Mouse (Mus musculus) hindbrain, embryonic 15.5 days (tissue): Measurements from ENCODE around the gene Mien1. TPM values are rescaled to one million over a fixed set of nuclear protein-coding genes. Genes with fewer than 3 reads are reported as not detected.

Experiments used
- ATAC-seq: fragments of 200-750 bp; cut with Nextera tagmentation; 2 replicates; pipeline ENCODE4 v1.8.0; 2017; ENCODE audit warnings: low read depth, moderate number of reproducible peaks, moderate TSS enrichment; ENCODE audit not compliant: low FRiP score
- H3K27ac ChIP-seq: fragments of 300-500 bp; sonication (generic); replicated peaks from 2 replicates; pipeline ENCODE4 v1.5.1; 2015; ENCODE audit warnings: mild to moderate bottlenecking, inconsistent platforms
- H3K27me3 ChIP-seq: fragments of 300-500 bp; sonication (generic); 2 replicates; pipeline ENCODE4 v1.6.1; 2015; ENCODE audit warnings: control low read depth, inconsistent platforms
- H3K36me3 ChIP-seq: fragments of 300-500 bp; sonication (generic); 2 replicates; pipeline ENCODE4 v1.6.1; 2015; ENCODE audit warnings: control low read depth, inconsistent platforms
- H3K4me1 ChIP-seq: fragments of 300-500 bp; sonication (generic); replicated peaks from 2 replicates; pipeline ENCODE4 v1.6.1; 2015; ENCODE audit warnings: control low read depth, inconsistent platforms
- H3K4me2 ChIP-seq: fragments of 300-500 bp; sonication (generic); 2 replicates; pipeline ENCODE4 v1.6.1; 2015; ENCODE audit warnings: moderate library complexity, mild to moderate bottlenecking, inconsistent platforms
- H3K4me3 ChIP-seq: fragments of 300-500 bp; sonication (generic); 2 replicates; pipeline ENCODE4 v1.5.1; 2015; ENCODE audit warnings: mild to moderate bottlenecking, inconsistent platforms
- H3K9ac ChIP-seq: fragments of 300-500 bp; sonication (generic); 2 replicates; pipeline ENCODE4 v1.6.1; 2015; ENCODE audit warnings: inconsistent platforms
- H3K9me3 ChIP-seq: fragments of 300-500 bp; sonication (generic); 2 replicates; pipeline ENCODE4 v1.6.1; 2016; ENCODE audit warnings: control low read depth, inconsistent platforms
- WGBS: fragments of 180-500 bp; shearing (Covaris S2); methylation state at CpG from one replicate; pipeline ENCODE4 v1.1.7; 2015; 5-methylcytosine and 5-hydroxymethylcytosine counted together
- polyA plus RNA-seq: library from polyadenylated mRNA; unstranded; fragments of >200 nt; fragmentation: Nextera tagmentation; extraction: Ambion mirVana; gene quantifications from 2 replicates; pipeline ENCODE4 v1.2.1, GENCODE M21; 2015

The Mien1 gene
- polyA plus RNA-seq, 1 experiment from 2014 or later: 250 TPM

DNA sequence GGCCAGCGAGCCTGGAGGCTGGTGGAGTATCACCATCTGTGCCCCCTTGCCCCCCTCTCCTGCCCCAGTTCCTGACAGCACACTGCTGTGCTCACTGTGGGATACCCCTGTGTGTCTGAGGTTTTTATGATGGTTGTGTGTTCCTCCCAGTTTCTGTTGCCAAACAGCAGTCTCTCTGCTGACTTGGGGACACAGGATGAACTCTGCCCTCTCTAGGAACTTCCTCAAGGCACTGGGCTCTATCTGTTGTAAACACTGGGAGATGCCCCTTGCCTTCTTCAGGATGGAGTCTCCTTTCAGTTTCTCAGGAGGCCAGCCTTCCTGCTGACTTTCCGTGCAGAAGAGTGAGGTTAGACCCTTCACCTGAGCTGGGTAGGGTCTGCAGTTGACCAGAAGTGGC, 24.6 kb downstream of the Mien1 start:
- peaks cover 32% of the 10 kb centered on the region for H3K27me3 ChIP-seq

DNA sequence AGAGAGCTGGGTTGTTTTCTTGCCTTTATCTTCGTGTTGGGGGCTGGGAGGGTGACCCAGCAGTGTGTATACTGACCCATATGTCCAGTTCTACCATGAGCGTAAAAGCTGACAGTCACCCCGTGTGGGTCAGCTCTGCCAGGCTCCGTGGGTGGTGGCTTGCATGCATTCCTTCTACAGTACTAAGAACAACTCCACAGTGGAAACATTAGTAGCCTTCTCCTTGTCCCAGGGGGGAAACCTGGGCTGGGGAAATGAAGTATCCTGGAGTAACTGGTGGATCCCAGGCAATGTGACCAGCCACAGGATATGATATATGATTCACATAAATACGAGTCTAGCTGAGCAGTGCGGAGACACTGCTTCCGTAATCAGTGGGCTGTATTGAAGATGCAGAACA, 25.1 kb downstream of the Mien1 start:
- Histone ChIP-seq H3K4me2 (peak overlapping the region; percentile 96), H3K27me3 (peaks cover 32% of the 10 kb centered on the region), H3K9me3 (no peaks in the 10 kb centered on the region), H3K4me3 (peak overlapping the region; percentile 63), H3K4me1 (peaks cover 29% of the 10 kb centered on the region), H3K36me3 (no peaks in the 10 kb centered on the region), H3K9ac (no peak overlapping the region), H3K27ac (no peak overlapping the region)
- ATAC-seq: no peak
- 17% methylated on average over 7 of the region's 7 CpGs for WGBS

More for the DNA sequence above, 24.6 kb downstream of the Mien1 start:
- H3K4me3 ChIP-seq: no peak overlapping the region
- no peak overlapping the region for H3K9ac ChIP-seq
- H3K9me3 ChIP-seq: no peaks in the 10 kb centered on the region
- 15% methylated on average over 2 of the region's 2 CpGs for WGBS
- no peak overlapping the region for H3K27ac ChIP-seq
- peak overlapping the region; percentile 96 for H3K4me2 ChIP-seq
- peaks cover 29% of the 10 kb centered on the region for H3K4me1 ChIP-seq
- no peaks in the 10 kb centered on the region for H3K36me3 ChIP-seq
- no peak for ATAC-seq

DNA sequence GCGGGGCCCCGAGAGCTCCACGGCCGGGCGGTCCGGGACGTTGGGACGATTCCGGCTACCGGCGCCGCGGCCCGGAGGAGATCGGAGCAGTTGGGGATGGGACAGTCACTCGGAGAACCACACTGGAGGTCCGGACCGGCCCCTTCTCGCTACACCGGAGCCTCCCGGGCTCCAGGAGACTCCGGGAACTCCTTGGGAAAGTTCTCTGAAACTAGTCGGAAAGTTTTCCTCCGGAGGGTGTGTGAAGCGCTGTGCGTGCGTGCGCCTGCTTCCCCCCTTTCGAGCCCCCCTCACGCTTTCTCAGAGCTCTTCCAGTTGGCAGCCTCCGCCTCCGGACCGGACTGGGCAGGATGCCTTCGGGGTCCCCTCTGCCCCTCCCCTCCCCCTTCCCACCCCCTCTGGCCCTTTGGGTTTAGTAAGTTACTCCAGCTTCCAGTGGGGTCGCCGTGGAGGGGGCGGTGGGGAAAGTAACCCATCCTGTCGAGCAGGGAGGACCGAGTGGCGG, 25.9 kb downstream of the Mien1 start:
- peaks cover 32% of the 10 kb centered on the region for H3K27me3 ChIP-seq
- H3K9ac ChIP-seq: peak overlapping the region; percentile 56
- peaks cover 29% of the 10 kb centered on the region for H3K4me1 ChIP-seq
- ATAC-seq: peak; percentile 50; the same call in 1 of the 2 replicates
- peak overlapping the region; percentile 63 for H3K4me3 ChIP-seq
- H3K36me3 ChIP-seq: no peaks in the 10 kb centered on the region
- peak overlapping the region; percentile 96 for H3K4me2 ChIP-seq
- H3K27ac ChIP-seq: peak overlapping the region; percentile 82
- 0% methylated on average over 40 of the region's 40 CpGs for WGBS
- H3K9me3 ChIP-seq: no peaks in the 10 kb centered on the region

DNA sequence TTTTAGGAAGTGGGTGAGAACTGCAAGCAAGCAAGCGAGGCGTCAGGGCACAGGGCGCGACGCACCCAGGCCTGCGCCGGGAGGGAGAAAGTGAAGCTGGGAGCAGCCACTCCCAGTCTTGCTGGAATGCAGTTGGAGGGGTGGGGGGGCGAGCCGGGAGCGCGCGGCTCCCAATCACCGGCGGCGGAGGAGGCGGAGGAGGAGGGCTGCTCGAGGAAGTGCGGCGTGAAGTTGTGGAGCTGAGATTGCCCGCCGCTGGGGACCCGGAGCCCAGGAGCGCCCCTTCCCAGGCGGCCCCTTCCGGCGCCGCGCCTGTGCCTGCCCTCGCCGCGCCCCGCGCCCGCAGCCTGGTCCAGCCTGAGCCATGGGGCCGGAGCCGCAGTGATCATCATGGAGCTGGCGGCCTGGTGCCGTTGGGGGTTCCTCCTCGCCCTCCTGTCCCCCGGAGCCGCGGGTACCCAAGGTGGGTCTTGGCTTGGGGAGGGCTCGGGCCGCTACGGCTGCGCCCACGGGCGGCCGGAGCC, 26.5 kb downstream of the Mien1 start, which contains the start of gene Erbb2:
Erbb2 (plus strand) TSS at position 198 of the 524 bp plus-strand sequence.
- ATAC-seq: peak; percentile 59; the same call in 1 of the 2 replicates
- peak within 1 kb of the TSS; percentile 63 for H3K4me3 ChIP-seq
- H3K4me2 ChIP-seq: peak within 1 kb of the TSS; percentile 96
- 0% methylated on average over 47 of the region's 49 CpGs for WGBS
- peak within 1 kb of the TSS; percentile 82 for H3K27ac ChIP-seq
- peaks cover 29% of the 10 kb centered on the region for H3K4me1 ChIP-seq
- peak within 1 kb of the TSS; percentile 56 for H3K9ac ChIP-seq
- H3K9me3 ChIP-seq: no peaks in the 10 kb centered on the region
- H3K27me3 ChIP-seq: peaks cover 32% of the 10 kb centered on the region
- no peaks in the 10 kb centered on the region for H3K36me3 ChIP-seq

DNA sequence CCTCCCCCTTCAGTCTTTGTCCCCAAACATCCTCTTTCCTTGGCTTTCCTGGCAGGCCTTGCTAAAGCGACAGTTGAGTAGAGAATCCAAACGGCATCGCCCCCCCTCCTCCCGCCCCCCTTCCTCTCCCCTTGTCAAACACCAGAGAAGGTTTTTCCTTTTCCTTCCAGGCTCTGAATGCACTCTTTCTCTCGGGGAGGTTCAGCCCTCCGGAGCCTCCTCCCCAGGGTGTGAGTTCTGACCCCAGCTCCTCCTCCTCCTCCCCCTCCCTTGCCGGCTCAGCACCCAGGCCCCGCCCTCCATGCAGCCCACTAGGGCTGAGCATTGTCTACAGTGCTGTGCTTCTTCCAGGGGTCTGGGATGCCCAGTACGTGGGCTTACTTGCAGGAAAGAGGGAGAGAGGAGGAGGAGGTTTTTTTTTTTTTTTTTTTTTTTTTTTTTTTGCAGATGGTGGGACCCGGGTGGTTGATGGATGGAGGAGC, 29.4 kb downstream of the Mien1 start:
- no peak overlapping the region for H3K27ac ChIP-seq
- H3K4me3 ChIP-seq: no peak overlapping the region
- no peak overlapping the region for H3K9ac ChIP-seq
- H3K36me3 ChIP-seq: no peaks in the 10 kb centered on the region
- peak overlapping the region; percentile 13; the same call in 1 of the 2 replicates for H3K4me2 ChIP-seq
- ATAC-seq: peak; percentile 56; the same call in 1 of the 2 replicates
- WGBS: 0% methylated on average over 8 of the region's 10 CpGs
- peaks cover 23% of the 10 kb centered on the region for H3K4me1 ChIP-seq
- no peaks in the 10 kb centered on the region for H3K9me3 ChIP-seq
- H3K27me3 ChIP-seq: peaks cover 32% of the 10 kb centered on the region

DNA sequence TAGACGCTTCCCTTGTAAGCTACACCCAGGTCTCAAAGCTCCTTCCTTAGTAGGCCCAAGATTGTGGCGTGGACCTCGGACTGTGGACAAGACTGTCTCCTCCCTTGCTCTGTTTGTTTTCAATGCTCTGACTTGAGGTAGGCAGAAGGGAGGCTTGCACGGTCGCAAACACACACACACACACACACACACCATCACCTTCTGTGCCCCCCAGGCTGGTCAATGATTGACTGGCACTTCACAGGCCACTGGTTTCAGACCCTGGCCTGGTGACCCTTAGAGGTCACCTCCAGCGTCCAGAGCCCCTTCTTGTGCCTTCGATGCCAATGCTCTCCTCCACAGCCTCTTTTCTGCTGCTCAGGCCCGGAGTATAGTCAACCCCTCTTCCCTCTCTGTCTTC, 29.9 kb downstream of the Mien1 start:
- peak; percentile 17; the same call in 1 of the 2 replicates for ATAC-seq
- Histone ChIP-seq H3K27ac (0 out of 2 replicates have a peak overlapping the region, but pooled peaks have one; percentile 51), H3K4me3 (no peak overlapping the region), H3K9ac (no peak overlapping the region), H3K36me3 (no peaks in the 10 kb centered on the region), H3K4me1 (peaks cover 19% of the 10 kb centered on the region), H3K4me2 (0 out of 2 replicates have a peak overlapping the region, but pooled peaks have one; percentile 13), H3K9me3 (no peaks in the 10 kb centered on the region), H3K27me3 (peaks cover 29% of the 10 kb centered on the region)
- WGBS: 32% methylated on average over 8 of the region's 8 CpGs

DNA sequence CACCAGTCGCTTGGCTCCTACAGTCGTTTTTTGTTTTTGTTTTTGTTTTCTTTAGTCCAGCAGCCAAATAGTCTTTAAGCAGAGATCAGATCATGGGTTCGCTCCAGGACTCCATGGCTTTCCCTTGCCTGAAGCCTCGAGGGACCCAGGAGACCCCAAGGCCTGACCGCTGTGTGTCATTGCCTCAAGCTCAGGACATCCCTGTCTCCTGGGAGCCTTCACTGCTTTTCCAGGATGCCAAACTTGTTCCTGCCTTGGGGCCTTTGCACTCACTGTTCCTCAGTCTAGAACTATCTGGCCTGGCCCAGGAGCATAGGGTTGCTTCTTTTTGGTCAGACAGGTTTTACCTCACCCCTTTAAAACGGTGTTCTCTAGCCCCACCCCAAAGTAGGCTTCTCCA, 32.2 kb downstream of the Mien1 start:
- 77% methylated on average over 6 of the region's 6 CpGs for WGBS

DNA sequence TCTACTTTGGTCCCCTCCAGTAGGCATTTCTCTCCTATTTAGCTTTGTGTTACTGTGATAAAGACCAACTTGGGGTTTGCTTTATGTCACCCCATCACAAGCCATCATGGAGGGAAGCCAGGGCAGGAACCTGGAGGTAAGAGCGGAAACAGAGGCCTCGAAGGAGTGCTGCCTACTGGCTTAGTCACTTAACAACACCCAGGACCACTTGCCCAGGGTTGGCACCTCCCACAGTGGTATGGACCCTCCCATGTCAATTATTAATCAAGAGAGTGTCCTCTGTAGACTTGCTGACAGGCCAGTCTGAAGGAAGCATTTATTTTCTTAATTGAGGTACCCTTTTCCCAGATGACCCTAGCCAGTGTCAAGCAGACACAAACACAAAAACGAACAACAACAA, 38.0 kb downstream of the Mien1 start:
- ATAC-seq: no peak
- H3K27ac ChIP-seq: peak overlapping the region; percentile 95
- no peaks in the 10 kb centered on the region for H3K36me3 ChIP-seq
- peak overlapping the region; percentile 66 for H3K4me3 ChIP-seq
- peaks cover 12% of the 10 kb centered on the region for H3K4me1 ChIP-seq
- peak overlapping the region; percentile 66 for H3K9ac ChIP-seq
- peak overlapping the region; percentile 69 for H3K4me2 ChIP-seq
- WGBS: 60% methylated on average over 3 of the region's 3 CpGs
- no peaks in the 10 kb centered on the region for H3K9me3 ChIP-seq
- no peaks in the 10 kb centered on the region for H3K27me3 ChIP-seq

More for the DNA sequence above, 32.2 kb downstream of the Mien1 start:
- no peak overlapping the region for H3K9ac ChIP-seq
- H3K36me3 ChIP-seq: no peaks in the 10 kb centered on the region
- no peaks in the 10 kb centered on the region for H3K4me1 ChIP-seq
- no peak overlapping the region for H3K4me2 ChIP-seq
- H3K4me3 ChIP-seq: no peak overlapping the region
- H3K27ac ChIP-seq: no peak overlapping the region
- ATAC-seq: no peak
- H3K9me3 ChIP-seq: no peaks in the 10 kb centered on the region
- peaks cover 15% of the 10 kb centered on the region for H3K27me3 ChIP-seq

DNA sequence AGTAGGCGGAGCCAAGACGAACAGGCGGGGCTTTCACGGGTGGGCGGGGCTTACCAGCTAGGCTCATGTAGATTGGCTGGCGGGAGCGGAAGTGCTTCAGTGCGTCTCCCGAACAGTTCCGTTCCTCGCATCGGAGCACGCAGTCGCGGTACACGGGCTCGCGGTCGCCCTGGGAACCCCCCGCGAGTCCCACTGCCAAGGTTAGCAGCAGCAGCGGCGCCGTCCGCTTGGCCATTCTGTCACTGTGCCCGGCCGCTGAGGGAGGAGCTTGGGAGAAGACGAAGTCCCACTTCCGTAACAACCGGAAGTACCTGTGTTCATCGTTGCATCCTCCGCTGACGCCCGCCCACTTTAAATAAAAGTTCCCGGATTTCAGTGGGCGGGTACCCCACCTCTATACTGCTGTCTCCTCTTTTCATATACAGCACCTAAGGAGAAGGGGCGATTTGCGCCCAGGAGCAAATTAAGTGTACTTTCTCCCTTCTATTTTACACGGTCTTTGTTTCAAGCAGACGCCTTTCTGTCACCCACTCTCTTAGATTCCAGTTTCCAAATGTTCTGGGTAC, 38.5 kb downstream of the Mien1 start, which contains the start of gene Pgap3:
Pgap3 (minus strand) TSS at position 330 of the 566 bp plus-strand sequence.
- Histone ChIP-seq H3K27me3 (no peaks in the 10 kb centered on the region), H3K4me1 (peaks cover 12% of the 10 kb centered on the region), H3K4me3 (peak within 1 kb of the TSS; percentile 66), H3K9me3 (no peaks in the 10 kb centered on the region), H3K4me2 (peak within 1 kb of the TSS; percentile 69), H3K27ac (peak within 1 kb of the TSS; percentile 95), H3K9ac (peak within 1 kb of the TSS; percentile 66), H3K36me3 (no peaks in the 10 kb centered on the region)
- peak; percentile 97 for ATAC-seq
- WGBS: 0% methylated on average over 40 of the region's 40 CpGs

DNA sequence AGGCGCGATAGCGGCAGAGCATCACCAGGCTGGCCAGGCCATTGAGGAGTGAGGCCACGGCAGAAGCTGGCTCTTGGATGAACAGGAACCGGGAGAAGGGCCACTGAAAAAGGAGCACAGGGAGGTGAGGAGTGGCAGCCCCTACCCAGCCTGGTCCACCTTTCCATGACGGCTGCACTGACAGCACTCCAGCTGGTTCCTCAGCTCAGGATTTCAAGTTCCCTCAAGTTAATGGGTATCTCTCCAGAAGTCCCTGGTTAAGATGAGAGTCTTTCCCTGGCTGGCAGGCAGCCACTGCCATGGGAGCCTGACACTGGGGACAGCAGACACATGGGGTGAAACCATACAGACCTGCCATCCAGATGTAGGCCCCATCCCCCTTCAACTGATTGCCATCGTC, 40.8 kb downstream of the Mien1 start:
- no peak overlapping the region for H3K27ac ChIP-seq
- ATAC-seq: no peak

DNA sequence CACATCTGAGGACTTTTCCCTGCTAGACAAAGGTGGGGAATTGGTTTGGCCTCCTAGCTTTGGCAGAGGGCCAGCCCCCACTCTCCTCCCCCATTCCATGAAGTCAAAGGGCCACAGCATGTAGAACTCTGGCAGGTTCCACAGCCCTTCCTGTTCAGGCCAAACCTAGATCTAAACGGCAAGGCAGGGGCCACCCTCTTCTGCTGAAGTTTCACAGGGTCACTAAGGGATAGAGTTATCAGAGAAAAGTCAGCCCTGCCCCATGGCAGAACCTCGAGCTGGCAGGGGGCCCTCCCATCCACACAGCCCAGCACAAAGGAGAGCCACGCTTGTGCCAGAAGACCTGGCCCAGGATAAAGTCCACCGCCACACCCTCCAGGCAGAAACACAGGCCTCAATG, 43.8 kb downstream of the Mien1 start:
- Histone ChIP-seq H3K4me1 (peaks cover 11% of the 10 kb centered on the region), H3K9ac (no peak overlapping the region)
- WGBS: 59% methylated on average over 4 of the region's 4 CpGs

More for the DNA sequence above, 40.8 kb downstream of the Mien1 start:
- WGBS: 94% methylated on average over 7 of the region's 7 CpGs
- Histone ChIP-seq H3K4me1 (peaks cover 17% of the 10 kb centered on the region), H3K4me2 (no peak overlapping the region), H3K9ac (no peak overlapping the region), H3K36me3 (no peaks in the 10 kb centered on the region), H3K27me3 (no peaks in the 10 kb centered on the region), H3K4me3 (no peak overlapping the region), H3K9me3 (no peaks in the 10 kb centered on the region)

DNA sequence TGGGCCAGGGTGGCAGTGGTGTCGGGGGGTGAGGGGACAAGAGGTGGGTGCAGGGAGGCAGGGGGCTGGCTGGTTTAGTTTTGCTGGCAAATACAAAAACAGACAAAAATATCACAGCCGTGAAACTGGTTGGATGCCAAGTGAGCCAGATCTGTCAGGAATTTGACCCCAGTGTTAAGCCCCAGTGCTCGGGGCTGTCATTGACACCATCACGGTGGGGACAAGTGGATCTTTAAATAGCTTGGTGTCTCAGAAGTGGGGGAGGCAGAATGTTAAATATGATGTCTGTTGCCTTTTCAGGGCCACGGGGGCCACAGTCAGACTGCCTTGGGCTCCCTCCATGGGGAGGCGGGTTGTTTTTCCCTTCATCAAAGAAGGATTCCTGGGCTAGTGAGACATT, 44.5 kb downstream of the Mien1 start:
- peaks cover 5% of the 10 kb centered on the region for H3K4me1 ChIP-seq
- H3K4me3 ChIP-seq: no peak overlapping the region
- H3K4me2 ChIP-seq: no peak overlapping the region
- H3K9ac ChIP-seq: no peak overlapping the region
- ATAC-seq: no peak
- H3K36me3 ChIP-seq: no peaks in the 10 kb centered on the region
- 52% methylated on average over 6 of the region's 6 CpGs for whole genome bisulfite sequencing
- peaks cover 6% of the 10 kb centered on the region; the same call in 1 of the 2 replicates for H3K27me3 ChIP-seq
- no peaks in the 10 kb centered on the region for H3K9me3 ChIP-seq
- no peak overlapping the region for H3K27ac ChIP-seq

More for the DNA sequence above, 43.8 kb downstream of the Mien1 start:
- no peak for ATAC-seq
- Histone ChIP-seq H3K36me3 (no peaks in the 10 kb centered on the region), H3K4me2 (no peak overlapping the region), H3K27ac (no peak overlapping the region), H3K27me3 (peaks cover 3% of the 10 kb centered on the region; the same call in 1 of the 2 replicates), H3K4me3 (no peak overlapping the region), H3K9me3 (no peaks in the 10 kb centered on the region)
